Mouse (Mus musculus): ENCODE results near the gene Thoc5.
A peak's percentile ranks its signal among the peaks of the same experiment; 100 is the strongest.

The Thoc5 gene

GRCm38 (mm10) chr11:4894848-4895816 is at the start of gene Thoc5:
Thoc5 (plus strand) TSS chr11:4895320.
- peak; percentile 79 for DNase-seq

DNA sequence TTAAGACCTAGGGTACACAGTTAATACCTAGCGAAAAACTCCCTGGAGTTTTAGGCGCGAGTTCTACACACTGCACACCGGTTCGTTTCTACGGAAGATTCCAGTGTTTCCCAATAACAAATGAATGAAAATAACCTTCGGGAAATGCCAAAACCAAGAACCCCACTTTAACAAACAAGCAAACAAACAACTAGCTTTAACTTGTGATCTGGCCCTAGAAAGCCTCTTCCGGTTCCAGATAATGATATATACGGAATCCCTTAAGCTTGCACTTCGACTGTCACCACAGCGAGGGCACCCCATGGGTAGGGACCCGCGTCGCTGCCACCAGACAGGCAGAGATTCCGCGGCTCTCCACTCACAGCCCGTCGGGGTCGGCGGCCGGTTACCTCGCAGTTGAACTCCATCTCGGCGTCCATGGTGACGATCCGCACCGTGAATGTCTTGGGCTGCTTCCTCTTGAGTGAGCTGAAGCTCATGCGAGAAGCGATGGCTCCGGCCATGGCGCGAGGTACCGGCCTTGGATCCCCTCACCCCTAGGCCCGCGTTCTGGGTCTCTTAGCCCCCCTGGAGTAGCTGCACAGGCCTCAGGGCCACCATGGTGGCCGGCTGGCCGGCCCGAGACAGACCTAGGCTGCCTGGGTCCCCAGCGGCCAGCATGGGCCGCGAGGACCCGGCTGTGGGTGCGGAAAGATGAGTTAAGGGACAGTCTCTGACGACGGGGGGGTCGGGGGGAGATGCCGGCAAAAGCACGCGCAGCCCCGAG is 46.5 kb upstream of the Thoc5 start:
- DNase-seq = peak; percentile 46

DNA sequence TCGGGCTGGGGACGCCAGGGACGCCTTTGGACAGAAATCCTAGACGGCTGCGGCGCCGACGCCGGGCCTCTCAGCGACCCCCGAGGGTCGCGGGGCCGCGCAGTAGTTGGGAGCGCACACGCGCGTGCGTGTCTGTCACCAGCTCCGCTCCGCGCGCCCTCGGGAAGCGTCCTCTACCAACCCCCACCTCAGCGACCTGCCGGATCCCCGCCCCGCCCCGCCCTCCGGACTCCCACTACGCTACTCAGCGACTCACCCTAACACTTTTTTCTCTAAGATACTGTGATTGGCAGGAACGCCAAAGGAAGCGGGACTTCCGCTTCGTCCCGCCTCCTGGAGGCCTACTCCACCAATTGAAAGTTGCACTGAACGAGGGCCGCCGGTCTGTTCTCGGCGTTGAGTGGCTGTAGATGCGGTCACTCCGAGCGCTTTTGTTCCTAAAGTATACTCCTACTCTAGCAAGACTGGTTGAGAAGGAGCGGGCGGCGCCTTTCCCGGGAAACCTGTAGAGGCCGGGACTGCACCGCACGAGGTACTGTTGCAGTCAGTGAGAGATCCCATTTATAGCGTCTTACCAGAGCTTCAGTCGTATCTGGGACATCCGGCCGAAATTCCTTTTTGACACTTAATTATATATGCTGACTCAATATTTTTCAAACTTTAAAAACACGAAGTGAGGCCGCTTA is 45.7 kb upstream of the Thoc5 start, which contains the start of gene Nf2:
Gene Nf2 (minus strand): TSS at position 279 of the 686 bp plus-strand sequence.
- peak; percentile 96 for DNase-seq

DNA sequence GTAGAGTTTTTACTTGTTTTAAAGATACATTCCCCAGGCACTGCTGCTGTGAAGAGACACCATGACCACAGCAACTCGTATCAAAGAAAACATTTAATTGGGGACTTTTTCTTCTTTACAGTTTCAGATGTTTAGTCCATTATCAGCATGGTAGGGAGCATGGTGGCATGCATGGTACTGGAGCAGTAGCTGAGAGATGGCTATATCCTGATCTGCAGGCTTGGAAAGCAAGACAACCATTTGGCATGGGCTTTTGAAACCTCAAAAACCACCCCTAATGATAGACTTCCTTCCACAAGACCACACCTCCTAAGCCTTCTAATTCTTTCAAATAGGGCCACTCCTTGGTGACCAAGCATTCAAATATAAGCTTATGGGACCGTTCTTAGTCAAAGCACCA is 44.7 kb upstream of the Thoc5 start:
- no peak for DNase-seq

DNA sequence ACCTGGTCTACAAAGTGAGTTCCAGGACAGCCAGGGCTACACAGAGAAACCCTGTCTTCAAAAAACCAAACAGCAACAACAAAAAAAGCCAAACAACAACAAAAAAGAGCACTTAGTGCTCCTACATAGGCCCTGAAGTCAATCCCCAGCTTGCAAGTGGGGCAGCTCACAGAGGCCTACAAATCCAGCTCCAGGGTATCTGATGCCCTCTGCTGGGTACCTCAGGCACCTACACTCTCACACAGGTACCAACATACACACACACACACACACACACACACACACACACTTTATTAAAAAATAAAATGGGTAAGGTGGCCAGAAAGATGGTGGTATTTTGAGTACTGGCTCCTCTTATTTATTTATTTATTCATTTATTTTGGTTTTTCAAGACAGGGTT is 42.1 kb upstream of the Thoc5 start:
- no peak for DNase-seq

GRCm38 (mm10) chr11:4854181-4854580 is 40.9 kb upstream of the Thoc5 start:
- DNase-seq = no peak

- DNase-seq = no peak
These were observed 36.7 kb upstream of the Thoc5 start for GRCm38 (mm10) chr11:4858416-4858815.

DNA sequence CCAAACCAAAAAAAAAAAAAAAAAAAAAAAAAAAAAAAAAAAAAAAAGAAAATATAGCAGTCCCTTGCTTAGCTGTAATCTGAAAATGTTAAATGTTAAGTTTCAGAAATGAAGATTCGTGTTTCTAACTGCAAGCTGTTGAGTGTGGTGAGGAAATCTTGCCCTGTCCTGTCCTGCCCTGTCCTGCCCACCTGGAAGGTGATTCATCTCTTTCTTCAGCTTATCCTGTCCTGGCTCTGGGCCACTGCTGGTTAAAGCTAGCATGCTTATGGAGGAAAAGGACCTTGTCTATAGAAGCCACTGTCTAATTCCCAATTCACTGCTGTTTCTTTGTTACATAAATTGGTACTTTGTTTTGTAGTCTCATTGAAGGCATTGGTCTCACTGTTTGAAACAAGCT is 34.1 kb upstream of the Thoc5 start:
- DNase-seq = no peak

GRCm38 (mm10) chr11:4861816-4862604 is 33.1 kb upstream of the Thoc5 start:
- DNase-seq = no peak

GRCm38 (mm10) chr11:4862730-4863129 is 32.4 kb upstream of the Thoc5 start:
- no peak for DNase-seq

DNA sequence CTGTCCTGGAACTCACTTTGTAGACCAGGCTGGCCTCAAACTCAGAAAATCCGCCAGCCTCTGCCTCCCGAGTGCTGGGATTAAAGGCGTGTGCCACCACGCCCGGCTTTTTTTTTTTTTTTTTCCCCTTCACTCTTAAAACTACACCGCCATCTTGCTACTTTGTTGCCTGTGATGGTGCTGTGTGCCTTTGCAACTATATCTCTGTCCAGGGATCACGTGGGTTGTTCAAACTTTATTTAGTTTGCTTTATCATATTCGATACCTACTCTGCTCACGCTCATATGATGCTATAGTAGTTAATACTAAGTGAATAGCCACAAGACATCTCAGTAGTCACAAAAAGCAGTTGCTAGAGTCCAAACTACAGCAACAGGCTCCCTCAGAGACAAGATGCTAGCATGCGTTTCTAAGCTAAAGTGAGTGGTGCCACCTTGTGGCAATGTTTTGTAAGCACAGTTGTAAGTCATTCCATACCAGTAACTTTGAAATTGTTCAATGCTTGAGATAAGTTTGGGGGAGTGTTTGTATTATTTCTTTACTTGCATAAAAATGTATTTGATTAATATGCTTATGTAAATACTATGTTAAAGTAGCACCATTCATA is 29.4 kb upstream of the Thoc5 start:
- DNase-seq = peak; percentile 79

DNA sequence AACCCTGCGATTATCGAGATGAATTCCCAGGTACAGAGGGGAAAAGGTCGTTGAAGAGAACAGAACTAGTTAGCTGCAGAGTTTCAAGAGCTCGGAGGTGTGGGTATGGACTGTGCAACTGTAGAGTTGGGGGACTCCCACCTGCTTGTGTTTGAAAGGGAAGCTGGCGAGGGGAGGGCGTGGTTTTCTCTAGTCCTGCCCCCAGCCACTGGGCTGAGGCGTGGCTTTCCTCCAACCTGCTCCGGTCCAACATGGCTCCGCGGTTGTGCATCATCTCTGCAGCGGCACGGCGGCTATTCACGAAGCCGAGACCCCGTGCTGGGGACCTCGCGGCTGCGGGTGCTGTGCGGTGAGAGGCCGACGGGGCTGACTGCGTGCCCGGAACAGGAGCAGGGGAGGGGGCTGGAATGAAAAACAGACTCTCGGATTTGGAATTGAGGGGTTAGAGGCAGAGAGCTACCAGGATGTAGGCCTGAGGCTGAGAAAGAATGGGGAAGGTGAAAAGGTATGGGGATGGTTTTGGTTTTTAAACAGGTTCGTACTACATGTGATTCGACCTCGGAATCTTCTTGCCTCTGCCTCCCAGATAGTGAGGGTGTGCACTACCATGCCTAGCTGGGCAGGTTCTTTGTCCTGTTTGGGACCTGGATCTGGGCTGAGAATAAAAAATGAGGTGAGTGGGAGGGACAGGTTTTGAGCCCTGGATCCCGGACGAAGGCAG is 21.2 kb upstream of the Thoc5 start, which contains the start of gene Nipsnap1:
Gene Nipsnap1 (plus strand): TSS at position 197 of the 721 bp plus-strand sequence.
- DNase-seq = peak; percentile 69

- DNase-seq = no peak
These were observed 20.6 kb upstream of the Thoc5 start for GRCm38 (mm10) chr11:4874551-4874950.

DNA sequence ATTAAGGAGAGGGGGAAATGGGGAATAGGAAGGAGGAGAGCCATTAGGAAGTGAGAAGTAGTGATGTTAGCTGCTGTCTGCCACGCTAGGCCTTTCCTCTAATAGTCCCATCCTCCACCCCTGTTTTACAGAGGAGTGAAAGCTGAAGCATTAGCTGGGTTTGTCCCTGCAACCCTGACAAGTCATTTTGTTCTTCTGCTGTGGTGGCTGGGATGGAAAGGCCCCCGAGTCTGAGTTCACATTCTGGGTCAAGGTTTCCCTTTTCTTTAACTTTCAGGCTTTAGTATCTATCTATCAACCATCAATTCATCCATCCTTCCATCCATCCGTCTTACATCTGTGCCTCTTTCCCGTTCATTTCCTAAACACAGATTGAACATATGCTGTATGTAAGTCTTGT is 14.0 kb upstream of the Thoc5 start:
- DNase-seq = no peak

DNA sequence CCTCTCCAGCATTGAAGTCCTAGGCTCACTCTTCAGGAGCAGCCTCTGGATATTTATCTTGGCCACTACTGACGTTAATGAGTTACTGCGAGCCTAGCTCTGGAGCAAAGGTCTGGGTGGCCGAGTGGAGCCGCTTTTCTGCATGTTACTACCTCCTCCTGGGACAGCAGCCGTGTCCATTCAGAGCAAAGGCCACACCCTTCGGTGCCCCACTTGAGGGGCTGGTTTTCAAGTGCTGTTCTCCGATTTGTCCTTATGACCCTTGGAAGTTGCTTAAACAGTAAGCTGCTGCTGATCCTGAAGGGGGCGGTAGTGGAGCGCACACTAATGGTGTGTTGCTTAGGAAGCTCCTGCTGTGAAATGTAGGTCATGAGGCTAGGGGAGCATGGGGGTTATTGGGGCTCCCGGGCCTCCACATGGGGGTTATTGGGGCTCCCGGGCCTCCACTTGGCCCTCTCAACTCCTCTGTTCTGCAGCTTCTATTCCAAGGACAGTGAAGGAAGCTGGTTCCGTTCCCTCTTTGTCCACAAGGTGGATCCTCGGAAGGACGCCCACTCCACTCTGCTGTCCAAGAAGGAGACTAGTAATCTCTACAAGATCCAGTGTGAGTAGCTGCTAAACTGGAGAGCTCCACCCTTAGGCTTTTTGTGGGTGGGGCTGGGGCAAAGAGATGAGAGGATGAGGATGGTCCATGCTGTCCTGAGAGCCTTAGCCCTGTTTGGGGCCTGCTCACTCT is 12.1 kb upstream of the Thoc5 start:
- DNase-seq = peak; percentile 62

- peak; percentile 65 for DNase-seq
These were observed 9.7 kb upstream of the Thoc5 start for GRCm38 (mm10) chr11:4885385-4885903.

DNA sequence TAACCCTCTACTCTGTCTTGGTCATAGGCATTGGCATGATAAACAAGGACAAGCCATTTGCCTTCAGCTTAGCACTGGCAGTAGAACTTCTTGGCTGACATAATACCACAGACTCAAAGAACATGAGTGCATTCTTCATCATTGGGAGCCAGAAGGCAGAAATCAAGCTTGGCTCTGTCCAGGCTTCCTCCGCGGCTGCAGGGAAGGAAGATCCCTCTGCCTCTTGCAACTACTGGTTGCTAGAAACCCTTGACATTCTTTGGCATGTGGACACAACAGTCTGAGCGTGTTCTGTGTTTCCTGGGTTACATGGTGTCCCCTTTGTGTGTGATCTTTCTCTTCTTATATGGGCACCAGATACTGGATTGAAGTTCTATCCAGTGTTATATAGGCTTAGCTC is 8.1 kb upstream of the Thoc5 start:
- no peak for DNase-seq

DNA sequence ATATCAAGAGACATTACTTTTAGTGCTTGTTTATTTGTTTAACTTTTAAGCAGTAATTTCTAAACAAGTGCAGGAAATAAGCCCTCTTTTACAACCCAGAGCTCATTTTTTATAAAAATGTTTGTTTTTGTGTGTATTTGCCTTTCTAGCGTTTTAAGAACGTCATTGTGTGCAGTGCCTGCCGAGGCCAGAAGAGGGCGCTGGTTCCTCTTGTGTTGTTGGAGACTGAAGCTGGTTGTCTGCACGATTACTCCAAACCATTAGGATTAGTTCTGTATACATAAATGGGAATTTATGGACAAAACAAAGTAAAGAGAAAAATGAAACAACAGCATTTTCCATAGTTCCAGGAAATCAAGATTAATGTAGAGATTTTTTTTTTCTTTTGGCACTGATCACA is 5.3 kb downstream of the Thoc5 start:
- peak; percentile 7 for DNase-seq

DNA sequence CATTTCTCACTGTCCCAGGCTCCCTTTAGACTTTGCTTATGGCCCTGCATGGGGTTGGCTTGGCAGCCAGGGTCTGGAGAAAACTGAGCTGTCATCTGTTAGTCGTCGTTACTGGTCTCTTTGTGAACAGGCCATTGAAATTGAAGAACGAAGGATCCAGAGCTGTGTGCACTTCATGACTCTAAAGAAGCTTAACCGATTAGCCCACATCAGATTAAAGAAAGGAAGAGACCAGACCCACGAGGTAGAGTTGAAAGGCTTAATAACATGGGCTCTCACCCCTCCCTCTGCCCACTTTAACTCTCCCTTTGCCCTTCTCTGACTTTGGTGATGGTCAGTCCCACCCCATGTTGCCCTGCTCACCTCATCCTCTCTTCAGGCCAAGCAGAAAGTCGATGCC is 6.8 kb downstream of the Thoc5 start:
- no peak for DNase-seq

DNA sequence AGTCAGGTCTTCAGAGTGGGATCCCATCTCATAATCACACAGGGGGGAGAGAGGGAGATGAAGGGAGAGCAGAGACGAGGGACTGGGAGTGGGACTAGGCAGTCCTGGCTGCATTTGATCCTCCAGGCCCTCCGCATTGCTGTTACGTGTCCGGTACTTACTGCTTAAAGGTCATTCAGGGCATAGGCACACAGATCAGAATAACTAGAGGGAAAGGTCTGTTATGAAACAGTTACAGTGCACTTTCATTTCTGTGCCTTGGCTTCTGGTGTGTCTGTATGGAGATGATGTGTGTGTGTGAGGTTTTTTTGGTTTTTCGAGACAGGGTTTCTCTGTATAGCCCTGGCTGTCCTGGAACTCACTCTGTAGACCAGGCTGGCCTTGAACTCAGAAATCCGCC is 11.1 kb downstream of the Thoc5 start:
- DNase-seq = no peak

Measured in lung, postnatal 14 days (tissue).